Mouse (Mus musculus) ovary, adult 10 weeks (tissue): Measurements from ENCODE around the gene Hoxa10. TPM values are rescaled to one million over a fixed set of nuclear protein-coding genes. Genes with fewer than 3 reads are reported as not detected.

Experiments
- polyA plus RNA-seq: library from polyadenylated mRNA; stranded (reverse); fragments of 350-450 nt; fragmentation: Illumina TruSeq; extraction: RNeasy Lipid Tissue Mini Kit (QIAGEN cat#74804); gene quantifications from one replicate; pipeline ENCODE4 v1.2.3, GENCODE M21; 2014

The Hoxa10 gene
- 3.1 TPM for polyA plus RNA-seq

GRCm38 (mm10) chr6:52240389-52241000 lies at the start of gene Hoxa10:
Gene Hoxa10, minus strand, starts transcription at chr6:52240854.

GRCm38 (mm10) chr6:52260654-52261575 lies 20.3 kb upstream of the Hoxa10 start, which contains the start of gene Hoxa13:
Gene Hoxa13, minus strand, starts transcription at chr6:52260880.

GRCm38 (mm10) chr6:52245757-52246142 lies 5.1 kb upstream of the Hoxa10 start, which contains the start of gene Hoxa11:
Gene Hoxa11, minus strand, starts transcription at chr6:52245810.

GRCm38 (mm10) chr6:52230516-52231165 lies 10.0 kb downstream of the Hoxa10 start, which contains the start of gene Hoxa9:
Gene Hoxa9, minus strand, starts transcription at chr6:52231089.

GRCm38 (mm10) chr6:52221337-52221992 lies 19.2 kb downstream of the Hoxa10 start, which contains the start of gene Hoxa7:
Gene Hoxa7, minus strand, starts transcription at chr6:52221854.

GRCm38 (mm10) chr6:52213119-52213986 lies 27.3 kb downstream of the Hoxa10 start, which contains the start of the genes Hoxa3 and Gm28308:
Gene Hoxa3, minus strand, starts transcription at chr6:52213336.
Gene Gm28308, minus strand, starts transcription at chr6:52213339.

GRCm38 (mm10) chr6:52208072-52208867 lies 32.4 kb downstream of the Hoxa10 start, which contains the start of gene Hoxa6:
Gene Hoxa6, minus strand, starts transcription at chr6:52208722.

GRCm38 (mm10) chr6:52204050-52204752 lies 36.5 kb downstream of the Hoxa10 start, which contains the start of gene Hoxa5:
Gene Hoxa5, minus strand, starts transcription at chr6:52204587.

GRCm38 (mm10) chr6:52190906-52191810 lies 49.5 kb downstream of the Hoxa10 start, which contains the start of gene Hoxa4:
Gene Hoxa4, minus strand, starts transcription at chr6:52191753.

Other genes with a start within 250 kb of the Hoxa10 start
- 43.6 TPM for gene Skap2, start 228.3 kb downstream of the Hoxa10 start, polyA plus RNA-seq
- gene Hoxa1, start 82.5 kb downstream of the Hoxa10 start, polyA plus RNA-seq, result 0.37 TPM
- gene Hoxa2, start 76.0 kb downstream of the Hoxa10 start, polyA plus RNA-seq, result 1.5 TPM
- gene 5730596B20Rik, start 63.4 kb downstream of the Hoxa10 start, polyA plus RNA-seq, result not detected
- gene Hoxa4, start 49.1 kb downstream of the Hoxa10 start, polyA plus RNA-seq, result 1.1 TPM
- 7.3 TPM for gene Hoxa5, start 36.3 kb downstream of the Hoxa10 start, polyA plus RNA-seq
- not detected for gene Hoxa6, start 32.1 kb downstream of the Hoxa10 start, polyA plus RNA-seq
- gene Hoxa3, start 27.5 kb downstream of the Hoxa10 start, polyA plus RNA-seq, result 7.4 TPM
- not detected for gene Gm28308, start 27.5 kb downstream of the Hoxa10 start, polyA plus RNA-seq
- 6.8 TPM for gene Hoxa7, start 19.0 kb downstream of the Hoxa10 start, polyA plus RNA-seq
- 3.3 TPM for gene Hoxa9, start 9.8 kb downstream of the Hoxa10 start, polyA plus RNA-seq
- gene Hoxa11, start 5.0 kb upstream of the Hoxa10 start, polyA plus RNA-seq, result 0.34 TPM
- 0.37 TPM for gene Hoxa13, start 20.0 kb upstream of the Hoxa10 start, polyA plus RNA-seq
- gene Evx1, start 72.6 kb upstream of the Hoxa10 start, polyA plus RNA-seq, result 0.14 TPM